Mouse (Mus musculus): ENCODE results near the gene Ddx49.

Gene Ddx49

DNA sequence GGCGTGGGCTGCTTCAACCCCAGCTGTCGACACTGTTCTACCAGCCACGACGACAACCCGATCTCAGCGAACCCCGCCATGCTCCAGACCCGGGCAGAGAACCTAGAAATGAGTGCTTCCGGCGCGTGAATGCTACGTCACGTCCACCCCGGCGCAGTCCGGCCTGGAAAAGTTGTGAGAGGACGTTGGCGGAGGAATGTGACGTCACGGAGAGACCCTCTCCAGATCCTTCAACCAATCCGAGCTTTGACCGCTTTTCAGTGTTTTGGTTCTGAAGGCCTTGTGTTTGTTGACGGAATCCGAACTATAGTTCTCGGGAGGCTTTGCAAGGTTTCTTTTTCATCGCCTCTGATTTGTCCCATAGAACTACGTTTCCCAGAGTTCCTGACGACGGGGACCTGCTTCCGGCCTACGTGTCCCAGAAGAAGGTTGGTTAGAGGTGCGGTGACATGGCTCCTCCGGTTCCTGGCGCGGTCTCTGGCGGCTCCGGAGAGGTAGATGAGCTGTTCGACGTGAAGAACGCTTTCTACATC lies at the start of gene Ddx49, which contains the start of gene Cope:
Ddx49 (minus strand) TSS at position 132 of the 533 bp plus-strand sequence.
Cope (plus strand) TSS at position 161 of the 533 bp plus-strand sequence.
- DNase-seq (ENCODE audit: inconsistent age in 2 of 2, low spot score in 1 of 2), result peak; percentile 94 to 98

DNA sequence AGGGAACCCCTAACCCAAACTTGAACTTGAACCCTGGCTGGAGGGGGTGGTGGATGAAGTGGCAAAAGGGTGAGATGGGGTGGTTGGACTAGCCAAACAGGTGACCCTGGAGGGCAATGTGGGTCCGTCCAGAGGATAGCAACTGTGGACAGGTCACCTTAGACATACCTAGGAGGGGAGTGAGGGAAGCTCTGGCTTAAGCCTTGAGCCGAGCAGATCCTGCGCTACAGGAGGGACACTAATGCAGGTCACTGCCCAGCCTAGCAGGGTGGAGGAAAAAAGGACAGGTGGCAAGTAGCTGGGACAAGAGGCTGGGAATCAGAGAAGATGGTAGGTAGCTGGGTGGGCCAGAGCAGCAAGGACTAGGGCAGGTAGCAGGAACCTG lies 49.7 kb upstream of the Ddx49 start:
- DNase-seq (ENCODE audit: inconsistent age in 2 of 2, low spot score in 1 of 2), result peak in 1 of 2 experiments; percentile 39

DNA sequence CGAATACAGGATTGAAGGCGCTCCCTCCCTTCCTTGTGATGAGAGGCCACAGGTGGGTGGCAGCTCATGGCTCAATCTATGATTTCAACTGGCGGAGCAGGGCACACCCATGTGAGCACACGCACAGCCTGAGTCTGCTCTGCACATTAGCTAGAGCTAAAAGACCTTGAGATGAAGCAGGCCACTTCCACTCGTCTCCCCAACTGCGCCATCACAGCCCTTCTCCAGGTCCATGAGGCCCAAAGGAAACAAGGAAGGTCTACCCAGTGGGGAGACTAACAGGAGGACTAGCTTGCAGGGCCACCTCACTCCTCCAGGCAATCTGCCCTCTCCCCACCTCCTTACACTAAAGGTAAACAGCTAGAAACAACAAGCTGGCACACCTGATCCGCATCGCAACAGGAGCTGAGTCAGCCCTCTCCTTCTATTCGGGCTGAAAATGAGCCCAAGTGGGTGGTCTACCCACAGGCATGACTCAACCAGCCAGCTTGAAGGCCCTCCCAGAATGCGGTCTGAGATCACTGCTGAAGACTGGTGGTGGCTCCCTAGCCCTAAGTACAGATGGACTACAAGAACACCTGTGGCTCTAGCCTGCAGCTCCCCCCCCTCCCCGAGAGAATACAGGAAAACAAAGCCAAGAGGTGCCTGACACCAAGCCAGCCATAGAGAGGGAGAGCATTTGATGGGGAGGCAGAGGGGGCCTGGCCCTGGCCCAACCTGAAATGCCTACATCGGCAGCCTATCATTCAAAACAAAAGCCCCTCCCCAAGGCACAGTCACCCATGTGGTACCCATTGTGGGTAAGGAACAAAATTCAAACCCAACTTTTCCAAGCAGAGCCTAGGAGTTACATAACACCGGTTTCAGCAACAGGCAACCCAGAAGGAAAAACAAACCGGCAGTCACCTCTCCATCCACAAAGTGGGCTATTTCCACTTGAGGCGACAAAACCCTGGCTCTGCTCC lies 49.0 kb upstream of the Ddx49 start:
- peak; percentile 36 to 78 for DNase-seq (ENCODE audit: inconsistent age in 2 of 2, low spot score in 1 of 2)

DNA sequence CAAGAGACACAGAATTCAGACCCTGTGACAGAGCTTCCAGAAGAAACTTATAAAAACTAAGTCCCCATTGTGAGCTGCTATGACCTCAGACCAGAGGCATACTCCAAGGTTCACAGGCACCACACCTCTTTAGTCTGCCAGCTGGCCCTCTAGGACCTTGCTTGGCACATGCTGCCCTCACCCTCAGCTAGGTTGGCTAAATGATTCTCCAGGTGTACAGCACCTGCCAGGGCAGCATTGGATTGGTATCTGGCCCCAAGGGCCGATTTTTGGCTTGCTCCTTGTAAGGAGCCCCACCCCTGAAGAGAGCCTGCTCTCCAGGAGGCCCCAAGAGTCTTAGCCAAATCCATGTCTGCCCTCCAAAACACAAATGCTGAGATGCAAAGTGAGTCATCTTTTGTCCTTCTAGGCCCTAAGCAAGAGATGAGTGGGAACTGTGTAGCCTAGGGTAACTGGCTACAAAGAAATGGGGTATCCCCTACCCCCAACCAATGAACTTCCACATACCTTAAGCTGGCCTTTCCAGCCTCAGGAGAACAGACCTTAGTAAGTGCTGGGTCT lies 45.7 kb upstream of the Ddx49 start:
- DNase-seq (ENCODE audit: inconsistent age in 2 of 2, low spot score in 1 of 2), result peak in 1 of 2 experiments; percentile 71

DNA sequence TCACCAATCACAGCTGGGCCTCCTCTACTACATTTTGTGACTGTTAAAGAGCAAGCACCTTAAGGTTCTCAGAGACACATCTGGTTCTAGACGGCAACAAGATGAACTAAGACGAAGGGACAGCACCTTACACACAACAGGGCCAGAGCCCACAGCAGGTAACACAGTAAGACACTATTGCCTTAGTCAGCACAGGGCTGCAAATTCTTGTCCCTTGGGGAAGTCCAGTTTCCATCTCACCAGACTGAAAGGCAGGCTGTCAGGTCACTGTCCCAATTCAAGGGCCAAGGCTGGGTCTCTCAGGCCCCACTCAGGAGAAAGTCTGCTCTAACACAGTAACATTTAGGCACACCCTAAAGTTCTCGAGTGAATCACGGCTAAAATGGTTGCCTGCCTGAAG lies 45.2 kb upstream of the Ddx49 start:
- no peak for DNase-seq (ENCODE audit: inconsistent age in 2 of 2, low spot score in 1 of 2)

DNA sequence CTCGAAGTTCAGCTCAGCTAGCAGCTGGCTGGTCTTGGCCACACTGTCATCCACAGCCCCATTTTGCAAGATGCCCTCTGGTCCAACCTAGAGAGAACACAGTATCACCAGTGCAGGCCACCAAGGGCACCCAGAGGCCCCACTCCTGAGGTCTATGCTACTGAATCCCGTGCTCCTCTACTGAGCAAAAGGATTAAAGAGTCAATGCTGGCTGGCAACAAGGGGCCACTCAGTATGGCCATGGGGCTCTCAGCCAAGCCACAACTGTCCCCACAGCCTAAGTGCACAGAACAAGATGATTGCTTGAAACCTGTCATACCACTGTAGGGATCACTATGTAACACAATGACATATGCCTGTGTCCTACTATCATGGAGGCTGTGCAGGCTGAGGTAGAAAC lies 42.0 kb upstream of the Ddx49 start:
- peak; percentile 56 to 63 for DNase-seq (ENCODE audit: inconsistent age in 2 of 2, low spot score in 1 of 2)

DNA sequence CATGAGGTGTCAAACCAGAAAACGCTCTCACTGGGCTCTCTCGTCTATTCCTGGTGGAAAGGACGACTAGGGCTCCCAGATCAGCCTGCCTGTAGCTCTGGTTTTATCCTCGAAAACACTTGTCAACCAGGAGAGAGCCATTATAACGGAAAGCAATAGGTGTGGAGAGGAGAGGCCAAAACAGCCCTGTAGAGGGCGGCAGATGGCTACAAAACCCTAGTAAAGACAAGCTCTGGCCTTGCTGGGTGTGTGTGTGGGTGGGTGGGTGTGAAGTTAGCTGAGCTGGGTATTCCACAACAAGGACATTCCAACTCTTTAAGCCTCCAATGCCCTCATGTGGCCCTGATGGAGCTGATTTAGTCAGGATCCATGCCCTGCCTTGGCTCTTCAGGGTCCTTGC lies 41.4 kb upstream of the Ddx49 start:
- DNase-seq (ENCODE audit: inconsistent age in 2 of 2, low spot score in 1 of 2), result peak in 1 of 2 experiments; percentile 73

DNA sequence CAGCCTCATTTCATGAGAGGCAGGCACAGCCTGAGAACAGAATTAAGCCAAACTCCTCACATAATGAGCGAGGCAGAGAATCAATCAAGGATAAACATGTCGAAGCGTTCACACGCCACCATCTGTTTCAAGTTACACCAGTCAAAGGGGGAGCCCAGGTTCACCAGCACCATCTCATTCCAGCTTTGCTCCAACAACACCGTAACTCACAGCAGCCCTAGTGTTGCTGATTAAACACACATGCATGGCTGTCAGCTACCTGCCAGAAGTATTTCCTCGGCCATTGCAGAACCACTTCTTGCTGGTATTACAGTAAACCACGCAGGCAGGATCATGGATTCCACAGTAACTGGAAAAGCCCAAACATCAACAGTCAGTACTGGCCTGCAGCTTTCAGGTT lies 40.8 kb upstream of the Ddx49 start:
- no peak for DNase-seq (ENCODE audit: inconsistent age in 2 of 2, low spot score in 1 of 2)

DNA sequence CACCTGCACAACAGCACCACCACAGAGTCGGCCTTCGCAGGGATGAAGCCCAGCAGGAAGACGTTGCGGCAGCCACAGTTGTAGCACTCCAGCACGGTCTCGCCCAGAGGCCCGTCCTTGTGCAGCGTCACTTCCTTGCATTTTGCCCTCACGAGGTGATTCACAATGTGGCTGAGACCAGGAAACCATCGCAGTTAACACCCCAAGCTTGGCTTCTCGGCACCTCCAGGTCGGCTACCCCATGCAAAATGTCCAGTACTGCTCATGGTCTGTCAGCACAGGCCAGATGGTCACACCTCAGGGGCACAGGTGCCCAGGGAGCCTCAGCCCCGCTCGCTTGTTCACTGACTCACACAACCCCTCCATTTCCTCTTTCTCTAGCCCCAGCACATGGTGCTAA lies 39.7 kb upstream of the Ddx49 start:
- no peak for DNase-seq (ENCODE audit: inconsistent age in 2 of 2, low spot score in 1 of 2)

DNA sequence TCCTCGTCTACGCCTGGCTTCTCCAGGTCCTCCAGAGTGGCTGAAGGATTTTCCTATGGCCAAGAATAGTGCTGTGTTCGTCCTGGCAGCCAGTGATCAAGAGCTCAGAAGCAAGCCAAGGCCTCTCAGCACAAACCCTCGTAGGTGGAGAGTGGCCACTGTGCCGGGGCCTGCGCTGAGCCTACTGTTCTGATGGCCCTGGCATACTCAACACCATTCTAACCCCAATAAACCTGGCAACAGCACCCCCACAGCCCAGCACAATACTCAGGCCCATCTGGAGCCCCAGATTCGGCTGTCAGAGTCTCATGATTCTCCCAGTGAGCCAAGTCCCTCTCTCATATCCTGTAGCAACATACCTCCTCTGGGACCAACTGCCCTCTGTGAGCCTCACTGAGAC lies 38.4 kb upstream of the Ddx49 start:
- DNase-seq (ENCODE audit: inconsistent age in 2 of 2, low spot score in 1 of 2), result no peak

DNA sequence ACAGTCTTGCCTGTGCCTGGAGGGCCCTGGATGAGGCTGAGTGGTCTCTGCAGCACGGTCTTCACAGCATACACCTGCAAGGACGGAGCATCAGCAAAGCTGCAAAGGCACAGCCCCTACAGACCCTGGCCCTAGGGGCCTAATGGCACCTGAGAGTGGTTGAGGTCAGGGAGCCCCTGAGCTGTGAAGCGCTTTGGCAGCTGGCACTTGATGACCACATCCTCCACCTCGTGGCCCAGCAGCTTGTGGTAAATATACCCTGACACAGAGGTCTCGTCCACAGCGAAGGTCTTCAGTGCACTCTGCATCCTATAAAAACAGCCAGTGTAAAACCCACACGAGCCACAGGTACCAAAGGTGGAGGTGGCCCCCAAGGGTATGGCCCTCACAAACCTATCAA lies 36.6 kb upstream of the Ddx49 start:
- DNase-seq (ENCODE audit: inconsistent age in 2 of 2, low spot score in 1 of 2), result no peak

DNA sequence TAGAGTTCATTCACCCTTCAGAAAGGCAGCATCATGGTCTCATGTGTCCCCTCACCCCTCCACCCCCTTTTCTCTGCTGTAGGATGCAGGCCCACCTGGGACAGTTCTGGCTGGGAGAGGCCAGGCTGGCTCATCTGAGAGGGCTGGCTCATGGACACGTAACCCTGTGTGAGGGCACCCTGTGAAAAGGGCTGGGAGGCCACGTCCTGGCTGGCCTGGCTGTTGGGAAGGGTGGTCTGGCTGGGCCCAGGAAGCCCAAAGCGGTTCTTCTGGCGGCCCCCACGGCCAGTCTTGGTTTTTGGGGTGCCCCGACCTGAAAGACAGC lies 30.6 kb upstream of the Ddx49 start:
- DNase-seq (ENCODE audit: inconsistent age in 2 of 2, low spot score in 1 of 2), result no peak

DNA sequence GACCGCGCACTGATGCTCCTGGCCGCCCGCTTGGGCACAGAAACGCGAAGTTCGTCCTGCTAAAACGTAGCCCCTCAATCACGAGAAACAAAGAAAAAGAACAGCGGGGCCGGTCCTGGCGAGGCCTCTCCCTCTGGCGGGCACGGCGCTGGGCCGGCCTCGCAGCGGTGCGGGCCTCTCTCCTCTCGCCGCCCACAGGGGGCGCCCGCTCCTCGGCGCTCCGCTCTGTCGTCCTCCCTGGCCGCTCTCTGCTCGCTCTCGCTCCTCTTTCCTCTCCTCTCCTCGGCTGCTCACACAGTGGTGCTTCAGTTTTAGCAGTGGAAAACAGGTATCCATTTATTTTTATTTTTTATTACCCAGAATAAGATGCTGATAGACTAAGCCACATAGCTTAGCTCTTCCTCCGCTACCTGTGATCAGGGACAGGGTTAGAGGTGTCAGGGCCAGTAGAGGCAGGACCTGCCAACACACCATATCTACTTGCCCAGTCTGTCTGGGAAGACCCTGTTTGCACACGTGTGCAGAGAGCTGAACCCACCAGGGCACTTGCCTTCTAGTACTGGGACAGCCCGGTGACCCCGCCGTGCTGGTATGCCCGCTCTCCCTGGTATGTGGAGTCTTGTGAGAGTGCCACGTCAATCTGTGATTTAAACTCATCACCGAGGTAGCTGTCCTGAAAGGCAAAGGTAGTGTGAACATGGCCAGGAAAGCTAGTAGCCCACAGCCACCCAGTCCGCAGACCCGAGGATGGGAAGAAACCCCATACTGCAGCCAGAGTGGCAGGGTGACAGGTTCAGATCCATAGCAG lies 30.0 kb upstream of the Ddx49 start:
- DNase-seq (ENCODE audit: inconsistent age in 2 of 2, low spot score in 1 of 2), result peak; percentile 70 to 82

DNA sequence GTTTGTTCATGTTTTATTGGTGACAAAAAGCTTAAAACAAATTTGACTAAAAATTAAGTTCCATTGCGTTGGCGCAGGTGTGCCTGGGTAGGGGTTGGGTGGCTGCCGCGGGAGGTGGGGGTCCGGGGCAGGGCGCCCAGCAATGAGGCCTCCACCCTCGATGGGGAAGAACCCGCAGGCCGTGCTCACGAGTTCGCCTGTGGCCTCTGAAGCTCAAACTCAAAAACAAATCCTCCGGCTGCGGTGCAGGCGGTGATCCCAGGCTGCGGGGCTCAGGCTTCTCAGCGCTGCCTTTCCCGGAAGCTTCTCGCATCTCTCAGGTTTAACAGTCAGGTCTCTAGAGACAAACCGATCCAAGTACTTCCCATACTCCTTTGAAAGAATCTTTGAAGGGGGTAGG lies 29.2 kb upstream of the Ddx49 start:
- no peak for DNase-seq (ENCODE audit: inconsistent age in 2 of 2, low spot score in 1 of 2)

DNA sequence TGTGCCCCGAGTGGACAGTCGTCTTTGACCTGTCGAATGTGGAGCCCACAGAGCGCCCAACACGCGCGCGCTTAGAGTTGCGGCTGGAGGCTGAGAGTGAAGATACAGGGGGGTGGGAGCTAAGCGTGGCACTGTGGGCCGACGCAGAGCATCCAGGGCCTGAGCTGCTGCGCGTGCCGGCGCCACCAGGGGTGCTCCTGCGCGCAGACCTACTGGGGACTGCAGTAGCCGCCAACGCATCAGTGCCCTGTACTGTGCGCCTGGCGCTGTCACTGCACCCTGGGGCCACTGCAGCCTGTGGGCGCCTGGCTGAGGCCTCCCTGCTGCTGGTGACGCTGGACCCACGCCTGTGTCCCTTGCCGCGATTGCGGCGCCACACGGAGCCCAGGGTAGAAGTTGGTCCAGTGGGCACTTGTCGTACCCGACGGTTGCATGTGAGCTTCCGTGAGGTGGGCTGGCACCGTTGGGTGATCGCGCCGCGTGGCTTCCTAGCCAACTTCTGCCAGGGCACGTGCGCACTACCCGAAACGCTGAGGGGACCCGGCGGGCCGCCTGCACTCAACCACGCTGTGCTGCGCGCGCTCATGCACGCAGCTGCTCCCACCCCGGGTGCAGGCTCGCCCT lies 28.6 kb upstream of the Ddx49 start:
- peak; percentile 71 to 84 for DNase-seq (ENCODE audit: inconsistent age in 2 of 2, low spot score in 1 of 2)

DNA sequence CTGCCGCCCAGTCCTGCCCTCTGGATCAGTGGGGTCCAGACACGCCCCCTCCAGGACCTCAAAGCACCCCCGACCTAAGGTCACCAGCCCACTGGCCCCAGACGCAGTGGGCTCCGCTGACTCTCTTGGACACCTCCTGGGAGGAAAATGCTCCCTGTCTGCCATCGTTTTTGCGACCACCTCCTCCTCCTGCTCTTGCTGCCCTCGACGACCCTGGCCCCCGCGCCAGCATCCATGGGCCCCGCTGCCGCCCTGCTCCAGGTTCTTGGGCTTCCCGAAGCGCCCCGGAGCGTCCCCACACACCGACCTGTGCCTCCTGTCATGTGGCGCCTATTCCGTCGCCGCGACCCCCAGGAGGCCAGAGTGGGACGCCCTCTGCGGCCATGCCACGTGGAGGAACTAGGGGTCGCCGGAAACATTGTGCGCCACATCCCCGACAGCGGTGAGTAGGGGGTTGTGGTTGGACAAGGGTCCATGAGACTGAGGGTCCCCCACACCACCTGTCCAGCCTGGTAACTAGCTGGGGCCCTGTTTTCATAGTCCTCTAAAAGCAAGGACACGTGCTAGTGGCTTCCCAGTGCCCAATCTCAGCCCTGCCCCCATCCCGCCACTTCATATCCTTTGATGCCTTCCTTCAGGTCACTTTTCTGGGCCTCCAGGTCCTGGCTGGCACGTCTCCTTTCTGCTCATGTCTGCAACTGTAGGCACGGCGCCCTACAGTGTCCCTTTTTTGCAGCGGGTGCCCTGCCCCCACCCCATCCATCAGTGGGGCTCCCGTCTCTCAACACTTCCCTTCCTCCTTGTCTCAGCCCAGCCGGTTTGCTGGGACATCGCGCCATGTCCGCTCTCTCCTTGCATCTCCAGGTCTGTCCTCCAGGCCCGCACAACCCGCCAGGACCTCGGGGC lies 27.8 kb upstream of the Ddx49 start:
- DNase-seq (ENCODE audit: inconsistent age in 2 of 2, low spot score in 1 of 2), result no peak

DNA sequence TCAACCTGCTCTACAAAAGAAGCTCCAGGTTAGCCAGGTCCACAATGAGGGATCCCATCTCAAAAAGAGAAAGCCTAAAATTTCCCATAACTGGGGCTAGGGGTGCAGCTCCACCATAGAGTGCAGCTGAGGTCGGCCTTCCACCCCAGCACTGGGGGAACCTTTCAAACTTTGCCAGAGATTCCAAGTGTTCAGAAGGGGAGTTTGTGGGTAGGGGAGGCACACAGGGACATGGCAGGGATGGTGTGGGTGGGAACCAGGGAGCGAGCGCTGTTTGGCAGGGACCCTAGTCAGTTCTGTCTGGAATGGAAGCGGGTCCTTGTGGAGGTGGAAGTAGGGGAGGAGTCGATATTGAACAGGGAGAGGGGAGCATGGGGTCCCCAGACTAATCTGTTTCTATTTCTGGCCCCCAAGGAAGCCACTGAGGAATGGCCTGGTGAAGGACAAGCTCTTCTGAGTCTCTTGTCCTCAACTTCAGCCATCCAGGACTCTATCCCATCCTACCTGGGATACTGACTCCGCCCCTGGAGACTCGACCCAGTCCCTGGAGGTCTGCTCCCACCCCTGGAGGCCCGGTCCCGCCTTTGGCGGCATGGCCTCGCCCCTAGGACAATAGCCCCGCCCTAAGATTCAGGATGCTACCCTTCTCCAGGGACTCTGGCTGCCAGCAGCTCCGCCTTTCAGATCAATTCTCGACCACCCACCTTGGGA lies 27.0 kb upstream of the Ddx49 start, which contains the start of gene Gdf1:
Gdf1 (plus strand) TSS at position 694 of the 711 bp plus-strand sequence.
- no peak for DNase-seq (ENCODE audit: inconsistent age in 2 of 2, low spot score in 1 of 2)

DNA sequence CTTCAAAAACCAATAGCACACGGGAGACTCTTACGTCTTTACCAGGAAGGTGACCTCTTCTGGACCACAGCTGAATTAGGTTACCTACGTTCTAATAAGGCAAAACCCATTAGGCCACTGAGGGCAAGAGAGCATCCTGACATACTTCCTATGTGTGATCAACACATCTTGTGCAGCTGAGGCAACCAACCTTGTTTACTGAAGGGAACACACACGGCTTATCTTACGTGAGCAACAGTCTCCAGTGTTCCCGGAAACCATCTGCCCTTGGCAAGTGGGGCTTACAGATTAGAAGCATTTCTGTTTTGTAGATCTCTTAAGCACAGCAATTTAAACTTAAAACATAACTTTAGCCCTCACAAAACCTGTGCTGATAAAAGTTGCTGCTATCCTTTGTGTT lies 25.2 kb upstream of the Ddx49 start:
- no peak for DNase-seq (ENCODE audit: inconsistent age in 2 of 2, low spot score in 1 of 2)

DNA sequence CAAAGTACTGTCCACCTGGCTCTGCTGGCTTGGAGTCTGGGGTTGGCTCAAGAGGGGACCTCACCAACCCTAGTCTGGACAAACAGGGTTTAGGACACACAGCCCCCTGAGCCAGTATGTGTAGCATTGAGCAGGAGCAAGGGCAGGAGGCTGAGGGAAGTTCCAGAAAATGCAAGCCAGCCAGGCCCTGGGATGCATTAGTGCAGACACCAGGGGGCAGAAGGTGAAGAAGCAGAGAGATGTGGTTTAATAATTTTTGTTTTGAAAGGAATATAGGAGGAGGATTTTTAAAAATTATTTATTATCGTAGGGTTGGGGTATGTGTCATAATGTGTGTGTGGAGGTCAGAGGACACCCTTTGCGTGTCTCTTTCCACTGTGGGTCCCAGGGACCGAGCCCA lies 21.4 kb upstream of the Ddx49 start:
- no peak for DNase-seq (ENCODE audit: inconsistent age in 2 of 2, low spot score in 1 of 2)

Data from adrenal gland, adult (tissue).